ENCODE assay signal across 26 mouse cellular contexts in genomic region chr2:13789365-13789764, GRCm38 (mm10).
"Had no signal": no experiment of that assay in that cellular context is flagged by ENCODE, and none has a peak within 500 bp of the region (broad histone marks: within the 10 kb centered on the region; RNA-seq: fewer than 3 reads in every experiment).

No protein-coding gene starts in this region.

- DNase-seq: gastrocnemius, adult 2 months; gastrocnemius, postnatal 10 days; gastrocnemius, postnatal 25 days; heart, adult 18-20 months; heart, postnatal 10 days; heart, postnatal 4 days; kidney, adult 18-20 months; kidney, adult 8-10 months; kidney, postnatal 10 days; kidney, postnatal 25 days; kidney, postnatal 4 days; liver had no signal

- H3K36me3 ChIP-seq: heart, embryonic 10.5 days; heart, embryonic 12.5 days; hindbrain, embryonic 10.5 days; hindbrain, embryonic 12.5 days; intestine, embryonic 15.5 days; limb, embryonic 10.5 days; limb, embryonic 12.5 days had no signal

- H3K9ac ChIP-seq: heart, embryonic 12.5 days; hindbrain, embryonic 12.5 days; hindbrain, embryonic 14.5 days; intestine, embryonic 15.5 days; limb, embryonic 12.5 days had no signal

- H3K4me2 ChIP-seq: heart, embryonic 12.5 days; hindbrain, embryonic 12.5 days; hindbrain, embryonic 14.5 days; intestine, embryonic 15.5 days; limb, embryonic 12.5 days; liver, embryonic 11.5 days had no signal

- H3K4me3 ChIP-seq: gastrocnemius, adult 2 months; heart, embryonic 10.5 days; heart, embryonic 12.5 days; hindbrain, embryonic 10.5 days; hindbrain, embryonic 12.5 days; intestine, embryonic 15.5 days; layer of hippocampus, adult 2 months; left cerebral cortex, adult 2 months; limb, embryonic 10.5 days; limb, embryonic 12.5 days had no signal

- H3K9me3 ChIP-seq: heart, embryonic 10.5 days; heart, embryonic 12.5 days; hindbrain, embryonic 10.5 days; hindbrain, embryonic 12.5 days; intestine, embryonic 15.5 days; limb, embryonic 10.5 days; limb, embryonic 12.5 days had no signal

- ATAC-seq: hindbrain, embryonic 16.5 days; inflammation-experienced regulatory T-cells, adult 6 months; intestine, embryonic 15.5 days; intestine, postnatal 0 days had no signal

- H3K27ac ChIP-seq: gastrocnemius, adult 2 months; heart, embryonic 10.5 days; hindbrain, embryonic 10.5 days; hindbrain, embryonic 12.5 days; hindbrain, embryonic 14.5 days; intestine, embryonic 15.5 days; layer of hippocampus, adult 2 months; left cerebral cortex, adult 2 months; limb, embryonic 10.5 days; limb, embryonic 12.5 days had no signal
